Mouse (Mus musculus) c-Kit-positive CD71-negative TER-119-negative erythroid progenitor cells, embryonic 14.5 days (primary cell): Measurements from ENCODE around the gene Rab23.
"Not testable (repeated sequence)": the region's sequence is repeated elsewhere in the genome, so short reads cannot be mapped to it uniquely, and the experiment has no call there.

Experiments used
- DNase-seq: peaks from one replicate; pipeline ENCODE4 v3.0.0-alpha.2; 2013; ENCODE audit warnings: low read depth

The Rab23 gene

DNA sequence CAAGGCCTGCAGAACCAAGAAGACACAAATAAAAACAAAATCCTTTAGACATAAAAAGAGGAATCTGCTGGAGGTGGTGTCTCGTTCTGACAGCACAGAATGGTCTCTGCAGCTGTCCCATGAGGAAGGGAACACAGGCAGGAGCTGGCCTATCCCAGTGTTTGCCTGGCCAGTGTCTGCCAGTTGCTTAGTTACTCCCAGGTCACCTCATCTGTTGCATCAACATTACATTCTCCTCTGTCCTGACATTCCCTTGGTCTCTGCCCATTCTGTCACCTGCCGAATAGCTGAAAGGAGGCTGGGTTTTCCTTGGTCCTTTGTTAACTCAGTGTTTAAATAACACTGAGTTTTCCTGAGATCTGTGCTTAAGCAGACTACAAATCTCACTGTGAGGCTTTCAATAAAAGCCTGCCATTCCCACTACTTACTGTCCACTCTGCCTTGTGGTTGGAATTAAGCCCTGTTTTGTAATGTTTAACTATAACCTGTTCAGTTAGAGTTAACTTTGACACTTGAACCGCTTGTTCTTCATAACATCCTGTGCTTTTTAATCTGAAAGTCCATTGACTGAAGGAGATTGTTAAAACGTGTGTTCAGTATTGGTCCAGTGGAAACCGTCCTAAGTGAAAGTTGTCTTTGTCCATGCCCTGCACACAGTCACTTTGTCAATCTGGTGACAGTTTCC, 14.5 kb downstream of the Rab23 start:
- DNase-seq: no peak

- no peak for DNase-seq
Observed at GRCm38 (mm10) chr1:33738281-33738680, 18.6 kb downstream of the Rab23 start.

- no peak for DNase-seq
Observed at GRCm38 (mm10) chr1:33738681-33739278, 19.1 kb downstream of the Rab23 start.

DNA sequence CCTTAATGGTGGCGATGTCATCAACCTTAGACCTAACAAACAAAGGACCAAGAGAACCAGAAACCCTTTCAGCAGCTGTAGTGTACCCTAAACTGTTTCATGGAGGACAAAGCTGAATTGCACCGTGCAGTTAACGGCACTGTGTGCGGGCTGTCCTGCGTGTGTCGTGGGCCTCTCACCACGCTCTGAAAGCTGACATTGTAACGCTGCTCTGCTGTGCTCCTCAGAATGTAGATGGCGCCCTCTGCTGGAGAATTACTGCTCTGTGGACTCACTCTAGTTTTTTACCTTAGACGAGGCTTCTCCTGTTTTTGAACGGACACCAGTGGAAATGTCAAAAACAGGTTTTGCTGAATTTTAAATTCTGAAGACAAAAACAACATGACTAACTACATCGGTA, 19.6 kb downstream of the Rab23 start:
- peak; percentile 59 for DNase-seq

- no peak for DNase-seq
Observed at GRCm38 (mm10) chr1:33742903-33743302, 23.2 kb downstream of the Rab23 start.

DNA sequence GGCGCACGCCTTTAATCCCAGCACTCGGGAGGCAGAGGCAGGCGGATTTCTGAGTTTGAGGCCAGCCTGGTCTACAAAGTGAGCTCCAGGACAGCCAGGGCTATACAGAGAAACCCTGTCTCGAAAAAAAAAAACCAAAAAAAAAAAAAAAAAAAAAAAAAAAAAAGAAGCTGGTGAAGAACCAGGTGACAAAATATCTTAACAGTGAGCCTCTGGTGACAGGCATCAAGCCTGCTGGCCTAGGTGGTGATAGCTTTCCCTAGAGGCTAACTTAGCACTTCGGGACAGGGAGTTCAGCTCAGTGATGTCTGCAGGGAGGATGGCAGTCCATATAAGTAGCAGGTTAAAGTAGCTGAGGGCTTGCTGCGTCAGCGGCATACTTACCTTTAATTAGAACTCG, 25.1 kb downstream of the Rab23 start:
- not testable (repeated sequence) for DNase-seq

DNA sequence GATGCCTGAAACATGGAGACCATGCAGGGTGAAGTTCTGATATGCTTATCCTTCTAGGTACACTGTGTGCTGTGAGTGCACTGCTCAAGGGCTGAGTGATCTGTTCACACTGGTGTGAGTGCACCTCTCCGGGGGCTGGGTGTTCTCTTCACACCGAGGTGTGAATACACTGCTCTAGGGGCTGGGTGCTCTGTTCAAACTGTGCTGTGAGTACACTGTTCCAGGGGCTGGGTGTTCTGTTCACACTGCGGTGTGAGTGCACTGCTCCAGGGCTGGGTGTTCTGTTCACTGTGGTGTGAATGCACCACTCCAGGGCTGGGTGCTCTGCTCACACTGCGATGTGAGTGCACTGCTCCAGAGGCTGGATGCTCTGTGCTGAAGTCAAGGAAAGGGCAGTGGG, 26.2 kb downstream of the Rab23 start:
- DNase-seq: no peak

- DNase-seq: no peak
Observed at GRCm38 (mm10) chr1:33749109-33749508, 29.4 kb downstream of the Rab23 start.

DNA sequence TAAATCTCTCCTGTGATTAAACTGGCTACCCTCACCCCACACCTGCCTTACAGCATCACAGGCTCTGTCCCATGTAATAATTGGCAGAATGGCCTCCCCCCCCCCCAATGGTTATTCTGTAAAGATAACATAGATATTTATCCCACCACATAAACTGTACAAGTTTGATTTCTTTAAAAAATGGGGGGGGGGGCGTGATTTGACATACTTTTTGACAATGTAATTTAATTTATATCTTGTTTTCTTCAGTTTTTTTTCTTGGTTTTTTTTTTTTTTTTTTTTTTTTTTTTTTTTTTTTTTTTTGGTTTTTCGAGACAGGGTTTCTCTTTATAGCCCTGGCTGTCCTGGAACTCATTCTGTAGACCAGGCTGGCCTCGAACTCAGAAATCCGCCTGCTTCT, 30.0 kb downstream of the Rab23 start:
- DNase-seq: not testable (repeated sequence)

DNA sequence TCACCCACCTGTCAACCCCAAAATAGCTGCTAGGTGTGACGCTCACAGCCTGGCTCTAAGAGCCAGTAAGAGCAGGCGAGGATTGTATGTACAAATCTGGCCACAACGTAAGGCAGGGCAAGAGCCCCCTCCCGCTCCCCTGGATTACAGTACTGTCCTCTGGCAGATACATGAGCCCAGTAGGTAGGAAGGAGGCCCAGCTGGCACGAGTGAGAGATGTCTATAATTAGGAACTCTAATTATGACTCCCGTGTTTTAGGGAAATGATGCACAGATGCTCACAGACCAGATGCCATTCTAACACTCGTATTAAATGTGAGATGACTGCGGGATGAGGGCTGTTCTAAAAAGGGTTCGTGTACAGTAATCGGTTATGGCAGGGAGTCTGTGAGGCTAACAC, 31.6 kb downstream of the Rab23 start:
- DNase-seq: no peak

DNA sequence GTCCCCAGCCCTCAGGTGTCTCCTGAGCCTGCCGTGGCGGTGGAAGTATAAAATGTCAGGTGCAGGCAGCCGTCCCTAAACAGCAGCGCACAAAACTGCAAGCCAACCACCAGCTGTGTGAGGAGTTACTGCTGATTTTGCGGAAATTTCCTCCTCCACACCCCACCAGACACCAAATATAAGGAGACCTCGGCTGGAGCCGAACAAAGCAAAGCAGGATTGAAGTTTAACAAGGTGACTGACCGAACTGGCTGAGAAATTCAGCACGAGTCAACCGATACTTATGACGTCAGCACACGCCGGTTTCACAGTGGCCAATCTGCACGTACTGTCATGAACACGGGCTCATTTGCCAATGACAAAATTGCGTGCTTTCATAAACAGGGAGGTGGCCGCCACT, 34.4 kb downstream of the Rab23 start:
- DNase-seq: no peak

- no peak for DNase-seq
Observed at GRCm38 (mm10) chr1:33754965-33755735, 35.5 kb downstream of the Rab23 start.

DNA sequence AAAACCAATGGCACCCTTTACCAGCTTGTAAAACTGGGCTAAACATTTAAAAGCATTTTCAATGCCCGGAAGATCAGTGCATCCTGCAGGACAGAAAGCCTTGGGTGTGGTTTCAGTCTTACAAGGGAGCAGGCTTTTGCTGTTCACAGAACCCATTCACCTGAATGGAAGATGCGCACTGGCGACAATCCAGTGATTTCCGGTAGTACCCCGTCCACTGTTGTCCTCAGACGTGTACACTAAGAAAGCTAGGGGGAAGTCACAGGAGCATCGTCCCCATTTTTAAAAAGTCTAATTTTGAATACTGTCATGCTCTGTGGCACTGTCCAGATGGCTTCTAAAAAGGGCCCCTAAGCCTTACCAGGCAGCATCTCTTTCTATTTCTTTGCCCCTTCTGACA, 36.1 kb downstream of the Rab23 start:
- no peak for DNase-seq

- no peak for DNase-seq
Observed at GRCm38 (mm10) chr1:33756258-33757032, 36.8 kb downstream of the Rab23 start.

DNA sequence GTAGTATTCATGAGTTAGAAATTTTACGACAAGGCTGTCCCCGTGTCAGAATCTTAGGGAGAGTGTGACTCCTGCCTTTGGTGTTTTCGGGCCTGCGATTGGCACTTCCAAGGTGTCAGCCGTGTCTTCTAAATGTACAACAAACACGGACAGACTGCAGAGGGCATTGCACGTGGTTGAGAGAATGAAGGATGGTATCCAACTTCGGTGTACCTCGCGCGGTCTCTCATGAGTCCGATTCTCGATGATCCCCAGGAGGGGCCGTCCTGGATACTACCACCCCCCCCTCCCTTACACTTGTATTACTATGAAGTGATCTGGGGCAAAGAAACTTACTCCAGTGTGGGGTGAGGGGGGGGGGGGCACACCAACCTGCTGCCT, 37.3 kb downstream of the Rab23 start:
- no peak for DNase-seq

DNA sequence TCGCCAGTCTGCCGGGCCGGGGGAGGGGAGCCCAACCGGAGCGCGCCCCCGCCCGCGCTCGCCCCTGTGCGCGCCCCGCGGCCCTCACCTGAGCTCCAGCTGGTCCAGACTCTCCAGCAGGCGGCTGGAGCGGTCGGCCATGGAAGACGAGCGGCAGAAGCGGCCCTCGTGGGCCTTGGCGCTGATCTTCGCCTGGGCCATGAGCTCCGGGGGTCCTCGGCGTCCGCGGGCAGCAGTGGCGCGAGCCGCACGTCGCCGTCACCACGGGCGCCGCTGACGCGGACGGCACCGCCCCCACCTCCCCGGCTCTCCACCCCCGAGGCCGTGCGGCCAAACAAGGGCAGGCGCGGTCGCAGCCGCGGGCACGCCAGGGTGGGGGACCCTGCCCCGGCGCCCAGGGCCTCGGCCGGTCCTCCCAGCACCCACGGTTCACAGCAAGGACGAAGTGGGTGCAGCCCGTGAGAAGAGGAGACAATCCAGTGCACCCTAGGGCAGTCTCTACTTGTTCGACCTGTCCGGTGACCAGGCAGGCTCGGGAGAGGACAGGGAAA, 37.9 kb downstream of the Rab23 start, which contains the start of gene Bag2:
TSS of gene Bag2 (minus strand) at position 305 of the 551 bp plus-strand sequence.
- DNase-seq: no peak

- DNase-seq: no peak
Observed at GRCm38 (mm10) chr1:33758488-33758887, 38.8 kb downstream of the Rab23 start.

GRCm38 (mm10) chr1:33763826-33764225, 44.1 kb downstream of the Rab23 start:
- no peak for DNase-seq

- no peak for DNase-seq
Observed at GRCm38 (mm10) chr1:33765468-33766080, 45.9 kb downstream of the Rab23 start.

DNA sequence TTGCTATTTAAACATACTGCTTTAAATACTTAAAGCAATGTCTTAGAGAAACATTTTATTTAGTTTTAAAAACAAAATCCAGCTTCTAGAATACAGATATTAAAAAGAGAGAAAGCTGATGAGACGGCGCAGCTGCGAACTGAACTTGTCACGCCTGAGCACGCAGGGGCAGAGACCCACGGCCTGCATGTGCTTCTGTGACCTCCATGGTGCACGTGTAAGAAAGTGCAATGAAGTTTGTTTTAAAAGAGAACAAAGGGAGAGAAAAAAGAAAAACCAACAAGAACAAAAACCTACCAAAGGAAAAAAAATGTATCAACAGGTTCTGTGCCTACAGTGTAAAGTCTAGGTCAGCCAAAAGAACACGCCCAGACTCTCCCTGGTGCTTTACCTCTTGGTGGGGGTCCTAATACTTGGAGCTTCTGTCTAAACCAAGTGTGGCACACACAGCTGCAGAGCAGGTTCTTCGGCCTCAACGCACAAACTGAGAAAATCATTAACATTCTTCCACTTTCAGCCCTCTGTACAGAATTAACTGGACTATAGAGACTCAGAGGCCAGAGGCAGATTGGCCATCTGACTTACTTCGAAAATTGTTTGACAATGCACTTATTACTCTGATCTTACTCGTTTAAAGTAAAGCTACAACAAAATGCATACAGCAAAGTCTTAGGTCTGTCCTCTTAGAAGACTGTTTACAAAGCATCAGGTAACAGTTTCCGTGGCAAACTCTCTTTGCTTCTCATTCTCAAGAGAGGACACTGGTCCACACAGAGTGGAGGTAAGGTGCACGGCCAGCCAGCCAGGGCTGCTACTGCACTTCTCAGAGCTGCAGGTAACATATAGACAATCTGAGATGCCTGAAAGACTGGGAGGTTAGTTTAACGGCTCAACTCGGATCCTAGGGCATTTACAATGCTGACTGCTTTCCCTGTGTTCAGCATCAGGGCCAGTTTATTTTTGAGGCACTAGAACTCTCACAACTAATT, 47.1 kb downstream of the Rab23 start:
- DNase-seq: no peak
